Mouse (Mus musculus) forebrain, postnatal 0 days (tissue): Measurements from ENCODE around the gene Hltf. TPM values are rescaled to one million over a fixed set of nuclear protein-coding genes. Genes with fewer than 3 reads are reported as not detected.

Source experiments
- ATAC-seq: fragments of 200-750 bp; cut with Nextera tagmentation; 2 replicates; pipeline ENCODE4 v1.8.0; 2017; ENCODE audit warnings: mild to moderate bottlenecking, moderate library complexity
- DNase-seq: peaks from one replicate; pipeline ENCODE4 v3.0.0-alpha.2; 2015
- H3K27ac ChIP-seq: fragments of 300-500 bp; sonication (generic); 2 replicates; pipeline ENCODE4 v1.5.1; 2014; ENCODE audit warnings: low read depth, mild to moderate bottlenecking, antibody characterized with exemption, low read length, moderate library complexity, mixed read lengths
- H3K27me3 ChIP-seq: fragments of 300-500 bp; sonication (generic); 2 replicates; pipeline ENCODE4 v1.6.1; 2014; ENCODE audit warnings: mild to moderate bottlenecking, low read length, mixed read lengths; ENCODE audit not compliant: insufficient read depth
- H3K36me3 ChIP-seq: fragments of 300-500 bp; sonication (generic); 2 replicates; pipeline ENCODE4 v1.6.1; 2014; ENCODE audit warnings: mild to moderate bottlenecking, moderate library complexity; ENCODE audit not compliant: insufficient read depth
- H3K4me1 ChIP-seq: fragments of 300-500 bp; sonication (generic); 2 replicates; pipeline ENCODE4 v1.6.1; 2014; ENCODE audit warnings: antibody characterized with exemption; ENCODE audit not compliant: insufficient read depth
- H3K4me2 ChIP-seq: fragments of 300-500 bp; sonication (generic); 2 replicates; pipeline ENCODE4 v1.6.1; 2014; ENCODE audit warnings: low read depth, mild to moderate bottlenecking, moderate library complexity
- H3K4me3 ChIP-seq: fragments of 300-500 bp; sonication (generic); 2 replicates; pipeline ENCODE4 v1.5.1; 2014; ENCODE audit warnings: low read depth, low read length, mixed read lengths
- H3K9ac ChIP-seq: fragments of 300-500 bp; sonication (generic); 2 replicates; pipeline ENCODE4 v1.6.1; 2014; ENCODE audit warnings: mild to moderate bottlenecking
- H3K9me3 ChIP-seq: fragments of 300-500 bp; sonication (generic); 2 replicates; pipeline ENCODE4 v1.6.1; 2016; ENCODE audit warnings: low read length
- CTCF ChIP-seq: sonication (generic); IDR thresholded peaks from 2 replicates; pipeline ENCODE4 v1.5.1; 2016; ENCODE audit warnings: antibody characterized with exemption, control low read depth, low read depth
- WGBS: fragments of 180-500 bp; shearing (Covaris S2); extraction: QIAGEN DNeasy Blood & Tissue Kit; methylation state at CpG from one replicate; pipeline ENCODE4 v1.1.7; 2014; 5-methylcytosine and 5-hydroxymethylcytosine counted together
- polyA plus RNA-seq: library from polyadenylated mRNA; unstranded; fragments of >200 nt; fragmentation: Nextera tagmentation; extraction: Ambion mirVana; gene quantifications from 2 replicates; pipeline ENCODE4 v1.2.1, GENCODE M21; 2015
- total RNA-seq: library from RNA; depleted of rRNA; stranded (reverse); fragments of >200 nt; gene quantifications from 2 replicates; pipeline ENCODE4 v1.2.3, GENCODE M21; 2014

The Hltf gene
- total and polyA plus RNA-seq, 2 experiments from 2014 or later, result 8.0 to 16.2 TPM

DNA sequence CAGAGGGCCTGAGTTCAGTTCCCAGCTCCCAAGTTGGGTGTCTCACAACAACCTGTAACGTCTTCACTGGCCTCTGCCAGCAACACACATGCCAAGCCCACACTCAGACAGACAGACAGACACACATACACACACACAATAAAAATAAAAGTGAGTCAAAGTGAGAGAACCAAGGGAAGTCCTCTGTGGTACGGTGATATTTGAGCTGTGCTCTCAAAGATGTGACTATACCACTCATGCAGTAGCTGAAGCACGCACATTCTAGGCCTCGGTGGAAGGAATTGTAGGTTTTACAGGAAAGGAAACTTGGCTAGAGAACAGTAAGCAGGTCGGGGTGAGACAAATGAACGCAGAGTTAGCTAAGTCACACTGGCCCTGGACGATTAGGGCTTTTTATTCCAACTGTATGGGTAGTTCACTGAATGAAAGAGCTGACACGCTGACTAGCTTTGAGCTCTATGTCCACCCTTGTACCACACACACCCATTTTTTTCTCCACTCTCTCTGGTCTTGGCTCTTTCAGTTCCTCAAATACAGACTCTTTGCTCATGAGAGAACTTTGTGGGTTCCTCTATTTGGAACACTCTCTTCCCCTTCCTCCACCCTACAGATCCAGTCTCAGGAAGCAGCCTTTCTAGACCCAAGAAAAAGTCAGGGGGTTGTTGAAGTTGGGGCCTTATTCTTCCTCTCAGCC is 30.5 kb upstream of the Hltf start:
- no peak for DNase-seq
- ATAC-seq, result no peak
- Histone ChIP-seq H3K27ac (no peak overlapping the region), H3K27me3 (no peaks in the 10 kb centered on the region), H3K4me2 (no peak overlapping the region), H3K4me1 (no peaks in the 10 kb centered on the region), H3K4me3 (no peak overlapping the region), H3K36me3 (peaks cover 42% of the 10 kb centered on the region), H3K9ac (no peak overlapping the region), H3K9me3 (no peaks in the 10 kb centered on the region)
- no peak for TF ChIP-seq CTCF
- WGBS, result 92% methylated on average over 8 of the region's 8 CpGs

DNA sequence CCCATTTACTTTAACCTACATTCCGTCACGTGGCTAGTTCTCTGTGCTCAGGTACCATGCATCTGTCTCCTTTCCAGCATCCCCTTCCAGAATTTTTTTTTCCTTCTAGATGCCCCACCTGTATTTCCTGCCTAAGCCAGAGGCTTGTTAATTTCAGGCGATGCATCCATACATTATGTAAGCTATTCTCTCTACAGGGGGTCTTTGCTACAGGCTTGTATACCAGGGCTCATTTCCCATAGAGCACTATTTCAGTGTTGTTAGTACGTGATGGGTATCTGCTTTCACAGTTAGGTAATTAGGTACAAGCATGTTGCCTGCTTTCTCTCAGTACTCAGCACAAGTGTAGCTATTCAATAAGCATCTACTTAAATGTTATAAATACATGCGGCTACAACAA is 29.8 kb upstream of the Hltf start:
- Histone ChIP-seq H3K9me3 (no peaks in the 10 kb centered on the region), H3K9ac (no peak overlapping the region), H3K27me3 (no peaks in the 10 kb centered on the region), H3K36me3 (peaks cover 36% of the 10 kb centered on the region), H3K27ac (no peak overlapping the region), H3K4me3 (no peak overlapping the region), H3K4me2 (no peak overlapping the region), H3K4me1 (no peaks in the 10 kb centered on the region)
- WGBS, result 84% methylated on average over 5 of the region's 5 CpGs
- DNase-seq (no peak), ATAC-seq (no peak)
- TF ChIP-seq CTCF, result no peak

DNA sequence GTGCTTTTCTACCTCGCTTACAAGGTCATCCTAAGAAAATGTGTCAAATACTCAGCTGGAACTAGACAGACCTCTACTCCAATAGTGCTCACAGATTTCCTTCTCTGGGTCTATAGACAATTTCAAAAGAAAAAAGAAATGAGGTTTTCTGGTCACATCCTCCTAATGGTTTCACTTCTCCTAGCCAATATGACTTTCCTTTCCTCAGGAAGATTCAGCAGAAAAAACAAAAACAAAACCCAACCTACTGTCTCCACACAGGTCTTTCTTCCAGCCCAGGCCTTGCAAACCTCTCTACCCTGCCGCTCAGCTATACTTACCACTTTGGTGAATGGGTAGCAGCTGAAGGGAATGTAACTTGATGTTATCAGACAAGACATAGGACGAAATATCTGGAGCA is 29.0 kb upstream of the Hltf start:
- DNase-seq (no peak), ATAC-seq (no peak)
- H3K4me1 ChIP-seq, result no peaks in the 10 kb centered on the region

DNA sequence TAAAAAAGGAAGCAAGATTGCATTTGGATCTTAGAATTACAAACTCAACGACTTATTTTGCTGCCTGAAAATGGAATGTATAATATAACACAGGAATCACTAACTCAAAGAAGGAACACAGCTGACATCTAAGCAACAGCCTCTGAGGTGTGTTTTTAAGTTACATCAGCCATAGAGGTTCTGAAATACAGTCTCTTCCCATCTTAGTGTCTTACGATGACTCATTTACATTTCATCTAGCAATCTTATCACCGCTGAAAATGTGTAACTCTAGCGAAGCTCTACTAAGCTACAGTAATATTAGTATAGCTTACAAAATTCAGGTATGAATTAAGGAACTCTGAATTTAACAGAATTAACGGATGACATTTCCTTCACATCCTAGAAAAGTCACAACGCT is 26.8 kb upstream of the Hltf start:
- no peak overlapping the region for H3K9ac ChIP-seq
- no peak for DNase-seq
- WGBS, result 90% methylated on average over 6 of the region's 6 CpGs
- peaks cover 14% of the 10 kb centered on the region for H3K36me3 ChIP-seq
- no peaks in the 10 kb centered on the region for H3K27me3 ChIP-seq
- H3K27ac ChIP-seq, result no peak overlapping the region
- ATAC-seq, result no peak
- no peak for TF ChIP-seq CTCF
- H3K4me1 ChIP-seq, result 0 out of 2 replicates have a peak, but pooled peaks cover 6% of the 10 kb centered on the region
- no peaks in the 10 kb centered on the region for H3K9me3 ChIP-seq
- no peak overlapping the region for H3K4me2 ChIP-seq
- no peak overlapping the region for H3K4me3 ChIP-seq

More for the DNA sequence above, 29.0 kb upstream of the Hltf start:
- Histone ChIP-seq H3K9me3 (no peaks in the 10 kb centered on the region), H3K27me3 (no peaks in the 10 kb centered on the region), H3K4me3 (no peak overlapping the region), H3K9ac (no peak overlapping the region), H3K36me3 (peaks cover 32% of the 10 kb centered on the region), H3K4me2 (no peak overlapping the region), H3K27ac (no peak overlapping the region)
- no peak for TF ChIP-seq CTCF
- 90% methylated on average over 3 of the region's 3 CpGs for WGBS

DNA sequence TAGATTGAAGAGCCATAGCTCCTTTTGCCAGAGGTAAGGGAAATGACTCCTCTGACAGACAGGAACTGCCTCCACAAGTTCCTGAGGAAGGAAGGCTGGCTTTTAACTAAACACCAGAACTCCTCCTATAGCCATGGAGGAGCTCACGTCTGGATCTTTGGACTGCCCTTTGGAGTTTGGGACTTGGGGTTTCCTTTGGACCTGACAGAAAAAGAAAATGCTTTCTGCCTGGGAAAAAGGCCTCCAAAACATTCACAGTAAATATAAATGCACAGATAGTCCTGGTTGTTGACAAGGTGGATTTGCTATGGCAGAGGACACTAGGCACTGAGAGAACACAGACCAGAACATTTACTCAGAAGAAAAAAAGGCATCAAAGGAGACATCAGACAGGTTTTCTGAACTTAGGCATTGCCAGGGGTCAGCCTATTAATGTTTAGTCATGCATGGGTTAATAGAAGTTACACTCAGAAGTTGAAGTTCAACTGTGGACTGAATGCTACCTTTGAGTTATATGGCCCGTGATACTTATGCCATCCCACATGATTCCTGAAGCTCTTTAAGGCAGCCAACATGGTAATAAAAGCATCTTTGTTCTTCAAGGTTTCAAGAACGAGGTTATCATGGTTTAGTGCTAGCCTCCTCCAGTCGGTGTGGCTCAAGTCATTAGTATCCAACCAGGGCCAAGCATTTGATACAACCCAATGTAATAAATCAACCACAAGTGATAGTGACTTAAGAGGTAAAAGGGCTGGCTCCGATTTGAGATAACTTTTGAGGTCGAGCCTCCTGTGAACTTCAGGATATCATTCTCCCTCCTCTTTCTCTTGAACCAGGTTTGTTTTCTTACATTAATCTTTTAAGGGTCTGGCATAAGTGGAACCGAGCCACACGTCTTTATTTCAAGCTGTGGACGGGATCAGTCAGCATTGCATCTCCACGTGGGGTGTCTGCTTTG is 23.6 kb upstream of the Hltf start:
- WGBS, result 13% methylated on average over 10 of the region's 10 CpGs
- Histone ChIP-seq H3K4me1 (0 out of 2 replicates have a peak, but pooled peaks cover 6% of the 10 kb centered on the region), H3K4me2 (peak overlapping the region; percentile 68), H3K27me3 (no peaks in the 10 kb centered on the region), H3K9me3 (no peaks in the 10 kb centered on the region), H3K27ac (no peak overlapping the region), H3K36me3 (no peaks in the 10 kb centered on the region), H3K9ac (peak overlapping the region; percentile 71), H3K4me3 (peak overlapping the region; percentile 85)
- TF ChIP-seq CTCF, result no peak
- DNase-seq, result no peak
- no peak for ATAC-seq

DNA sequence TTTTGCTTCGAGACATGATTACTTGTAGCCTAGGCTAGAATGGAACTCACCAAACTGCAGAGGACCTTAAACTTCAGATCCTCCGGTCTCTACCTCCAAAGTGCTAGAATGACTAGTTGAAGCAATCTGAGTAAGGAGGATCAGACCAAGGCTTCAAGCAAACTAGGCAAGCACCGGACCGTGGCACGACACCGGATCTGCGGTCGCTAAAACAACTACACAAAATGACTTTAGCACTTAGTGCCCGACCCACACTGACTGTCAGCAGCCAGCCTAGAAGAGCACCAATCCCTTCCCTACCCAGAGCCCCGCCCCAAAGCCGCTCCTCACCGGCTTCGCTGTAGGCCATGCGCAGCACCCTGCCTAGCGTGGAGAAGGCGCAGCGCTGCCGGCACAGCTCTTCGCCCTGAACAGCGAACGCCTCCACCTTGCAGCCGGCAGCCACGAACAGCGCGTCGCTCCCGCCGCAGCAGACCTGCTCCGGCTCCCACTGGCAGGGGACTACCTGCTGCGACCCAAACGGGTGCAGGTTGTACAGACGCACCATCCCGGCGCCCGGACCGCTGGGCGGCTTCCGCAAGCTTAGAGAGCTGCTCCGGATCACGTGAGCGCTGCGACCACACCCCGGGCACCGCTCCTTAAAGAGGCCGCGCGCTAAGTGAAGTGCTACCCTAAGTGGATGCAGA is 22.7 kb upstream of the Hltf start, which contains the start of gene Hps3:
Gene Hps3, minus strand, starts transcription at position 597 of the 686 bp plus-strand sequence.
- Histone ChIP-seq H3K36me3 (no peaks in the 10 kb centered on the region), H3K9me3 (no peaks in the 10 kb centered on the region), H3K4me2 (peak within 1 kb of the TSS; percentile 68), H3K4me3 (peak within 1 kb of the TSS; percentile 85), H3K4me1 (0 out of 2 replicates have a peak, but pooled peaks cover 6% of the 10 kb centered on the region), H3K27ac (peak within 1 kb of the TSS; percentile 74), H3K27me3 (no peaks in the 10 kb centered on the region), H3K9ac (peak within 1 kb of the TSS; percentile 71)
- WGBS, result 2% methylated on average over 47 of the region's 47 CpGs
- ATAC-seq (peak; percentile 99), DNase-seq (peak; percentile 89)
- peak; percentile 33 for TF ChIP-seq CTCF
